Mouse (Mus musculus) embryonic fibroblast, embryonic 13.5 days (primary cell): ENCODE data around the gene Gm47841. TPM values are rescaled to one million over a fixed set of nuclear protein-coding genes. Genes with fewer than 3 reads are reported as not detected.

Source experiments
- H3K27ac ChIP-seq: 2 replicates; pipeline ENCODE4 v1.5.1; 2012; ENCODE audit warnings: low read length, control low read depth, inconsistent platforms; ENCODE audit not compliant: insufficient read depth
- H3K4me1 ChIP-seq: 2 replicates; pipeline ENCODE4 v1.6.1; 2011; ENCODE audit warnings: low read length; ENCODE audit not compliant: control insufficient read depth, insufficient read depth
- H3K4me3 ChIP-seq: 2 replicates; pipeline ENCODE4 v1.5.1; 2011; ENCODE audit warnings: mild to moderate bottlenecking, control low read depth, low read length; ENCODE audit not compliant: insufficient read depth
- CTCF ChIP-seq: IDR thresholded peaks from 2 replicates; pipeline ENCODE4 v1.5.1; 2011; ENCODE audit warnings: mild to moderate bottlenecking, control low read depth, low read length, moderate library complexity, borderline replicate concordance; ENCODE audit not compliant: insufficient read depth
- POLR2A ChIP-seq: IDR thresholded peaks from 2 replicates; pipeline ENCODE4 v1.6.1; 2011; ENCODE audit warnings: low read depth, mild to moderate bottlenecking, control low read depth, low read length, moderate library complexity
- polyA plus RNA-seq: library from polyadenylated mRNA; stranded (reverse); fragments of >200 nt; gene quantifications from 2 replicates; pipeline ENCODE4 v1.2.4, GENCODE M21; 2011; ENCODE audit warnings: low read depth; ENCODE audit not compliant: missing spikeins, insufficient read length

The Gm47841 gene
- polyA plus RNA-seq, 1 experiment = not detected

- TF ChIP-seq CTCF = no peak
- no peak for TF ChIP-seq POLR2A
- H3K4me1 ChIP-seq = no peaks in the 10 kb centered on the region
- no peak overlapping the region for H3K27ac ChIP-seq
- H3K4me3 ChIP-seq = no peak overlapping the region
These were observed 41.5 kb downstream of the Gm47841 start for GRCm38 (mm10) chr15:101005717-101006116.

GRCm38 (mm10) chr15:101004538-101004937, 42.7 kb downstream of the Gm47841 start:
- Histone ChIP-seq H3K4me1 (no peaks in the 10 kb centered on the region), H3K4me3 (no peak overlapping the region), H3K27ac (no peak overlapping the region)
- no peak for TF ChIP-seq CTCF
- no peak for TF ChIP-seq POLR2A

DNA sequence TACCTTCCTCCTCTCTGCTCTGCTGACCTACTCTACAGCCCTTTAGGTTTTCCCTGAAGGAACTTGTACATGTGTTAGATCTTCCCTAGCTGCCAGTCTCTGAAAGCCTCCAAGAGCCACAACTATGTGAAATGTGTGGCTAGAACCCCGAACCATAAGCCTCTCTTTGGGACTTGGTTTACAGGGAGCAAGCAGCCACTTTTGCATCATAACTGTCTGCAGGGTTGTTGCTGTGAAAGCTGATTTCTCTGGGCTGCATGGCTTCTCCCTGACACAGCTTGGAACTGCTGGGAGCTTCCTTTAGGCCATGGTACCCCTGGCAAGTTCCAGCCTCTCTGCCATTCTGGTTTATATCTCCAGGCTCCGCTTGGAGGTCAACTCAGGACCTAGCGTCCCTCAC, 44.7 kb downstream of the Gm47841 start:
- no peaks in the 10 kb centered on the region for H3K4me1 ChIP-seq
- H3K27ac ChIP-seq = no peak overlapping the region
- TF ChIP-seq CTCF (no peak), POLR2A (no peak)
- no peak overlapping the region for H3K4me3 ChIP-seq

DNA sequence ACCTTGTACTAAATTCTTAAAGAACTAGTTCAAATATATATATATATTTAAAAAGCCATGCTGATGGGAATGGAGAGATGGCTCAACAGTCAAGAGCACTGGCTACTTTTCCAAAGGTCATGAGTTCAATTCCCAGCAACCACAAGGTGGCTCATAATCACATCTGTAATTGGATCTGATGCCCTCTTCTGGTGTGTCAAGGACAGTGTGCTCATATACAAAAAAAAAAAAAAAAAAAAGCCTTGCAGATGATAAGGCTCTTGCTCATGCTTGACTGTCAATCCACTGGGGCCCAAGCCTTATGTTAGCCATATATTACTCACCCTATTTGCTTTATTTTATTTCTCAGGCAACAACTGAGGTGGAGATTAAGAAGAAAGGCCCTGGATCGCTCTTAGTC, 45.5 kb downstream of the Gm47841 start:
- Histone ChIP-seq H3K27ac (no peak overlapping the region), H3K4me3 (no peak overlapping the region), H3K4me1 (no peaks in the 10 kb centered on the region)
- TF ChIP-seq POLR2A (no peak), CTCF (no peak)

DNA sequence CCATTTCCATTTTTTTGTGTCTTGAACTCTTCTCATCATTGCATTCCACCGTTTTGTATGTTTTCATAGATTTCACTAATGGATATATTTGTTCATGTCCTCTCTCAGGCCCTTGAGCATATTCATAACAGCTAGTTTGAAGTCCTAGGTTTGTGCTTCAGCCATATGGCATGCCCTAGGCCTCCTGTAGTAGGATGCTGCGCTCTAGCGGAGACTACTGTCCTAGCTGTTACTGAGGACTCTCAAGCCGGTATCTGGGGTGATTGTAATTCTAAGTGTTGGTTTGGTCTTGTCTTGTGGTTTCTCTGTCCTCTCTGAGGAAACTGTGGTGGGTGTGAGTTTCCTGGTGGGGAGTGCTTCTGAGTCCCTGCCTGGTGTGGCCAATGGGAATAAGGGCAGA, 50.1 kb downstream of the Gm47841 start:
- TF ChIP-seq POLR2A (no peak), CTCF (peak; percentile 78; the same call in 1 of the 2 replicates)
- Histone ChIP-seq H3K4me3 (no peak overlapping the region), H3K27ac (no peak overlapping the region), H3K4me1 (no peaks in the 10 kb centered on the region)

Other genes with a start within 250 kb of the Gm47841 start
- gene Scn8a, start 177.5 kb downstream of the Gm47841 start, polyA plus RNA-seq = 0.09 TPM in 1 of 2 replicates, not detected in the other
- 1.3 and 1.4 TPM in 2 replicates for gene Fignl2, start 31.2 kb upstream of the Gm47841 start, polyA plus RNA-seq
- not detected in 2 replicates for gene Ankrd33, start 68.4 kb upstream of the Gm47841 start, polyA plus RNA-seq
- 11.7 and 13.0 TPM in 2 replicates for gene Acvrl1, start 81.1 kb upstream of the Gm47841 start, polyA plus RNA-seq
- gene Acvr1b, start 126.7 kb upstream of the Gm47841 start, polyA plus RNA-seq = 8.8 and 9.7 TPM in 2 replicates
- 9.0 and 9.3 TPM in 2 replicates for gene Grasp, start 176.8 kb upstream of the Gm47841 start, polyA plus RNA-seq
- gene Nr4a1, start 206.9 kb upstream of the Gm47841 start, polyA plus RNA-seq = 60.9 and 68.2 TPM in 2 replicates
- 20.4 and 21.3 TPM in 2 replicates for gene Atg101, start 236.9 kb upstream of the Gm47841 start, polyA plus RNA-seq
- not detected in 2 replicates for gene 6030408B16Rik, start 245.8 kb upstream of the Gm47841 start, polyA plus RNA-seq